Mouse (Mus musculus) E14TG2a.4 (cell line): ENCODE measurements around the gene Casc3.
A peak's percentile ranks its signal among the peaks of the same experiment; 100 is the strongest.

Experiments used
- H3K27me3 ChIP-seq: 2 replicates; pipeline ENCODE4 v1.6.1; 2014; ENCODE audit warnings: low read length, control low read depth; ENCODE audit not compliant: insufficient read depth
- H3K36me3 ChIP-seq: 2 replicates; pipeline ENCODE4 v1.6.1; 2014; ENCODE audit warnings: low read length, control low read depth; ENCODE audit not compliant: insufficient read depth
- H3K4me1 ChIP-seq: replicated peaks from 2 replicates; pipeline ENCODE4 v1.6.1; 2014; ENCODE audit warnings: low read depth, low read length, control low read depth
- H3K4me3 ChIP-seq: replicated peaks from 2 replicates; pipeline ENCODE4 v1.5.1; 2014; ENCODE audit warnings: mild to moderate bottlenecking, low read length
- H3K9me3 ChIP-seq: 2 replicates; pipeline ENCODE4 v1.6.1; 2014; ENCODE audit warnings: low read length, control low read depth
- CTCF ChIP-seq: conservative IDR thresholded peaks from 2 replicates; pipeline ENCODE4 v1.5.1; 2014; ENCODE audit warnings: low read length
- NANOG ChIP-seq: IDR thresholded peaks from 2 replicates; pipeline ENCODE4 v1.6.1; 2014; ENCODE audit warnings: borderline replicate concordance, low read length, mixed read lengths
- POU5F1 ChIP-seq: IDR thresholded peaks from 2 replicates; pipeline ENCODE4 v1.6.1; 2014; ENCODE audit warnings: low read length, borderline replicate concordance

Gene Casc3

GRCm38 (mm10) chr11:98790631-98791205, 14.0 kb upstream of the Casc3 start:
- Histone ChIP-seq H3K4me1 (peaks cover 79% of the 10 kb centered on the region), H3K36me3 (no peaks in the 10 kb centered on the region), H3K27me3 (peaks cover 12% of the 10 kb centered on the region), H3K4me3 (no peak overlapping the region), H3K9me3 (no peaks in the 10 kb centered on the region)
- TF ChIP-seq CTCF (no peak), NANOG (no peak), POU5F1 (no peak)

- H3K36me3 ChIP-seq: no peaks in the 10 kb centered on the region
- peaks cover 19% of the 10 kb centered on the region for H3K27me3 ChIP-seq
- H3K4me3 ChIP-seq: no peak overlapping the region
- TF ChIP-seq CTCF (no peak), POU5F1 (no peak), NANOG (no peak)
- H3K4me1 ChIP-seq: peaks cover 74% of the 10 kb centered on the region
- no peaks in the 10 kb centered on the region for H3K9me3 ChIP-seq
Measured at GRCm38 (mm10) chr11:98791448-98791847, 13.3 kb upstream of the Casc3 start.

GRCm38 (mm10) chr11:98792081-98792480, 12.6 kb upstream of the Casc3 start:
- Histone ChIP-seq H3K4me1 (peaks cover 74% of the 10 kb centered on the region), H3K4me3 (no peak overlapping the region), H3K9me3 (no peaks in the 10 kb centered on the region), H3K27me3 (peaks cover 19% of the 10 kb centered on the region), H3K36me3 (no peaks in the 10 kb centered on the region)
- no peak for TF ChIP-seq CTCF
- TF ChIP-seq POU5F1: no peak
- TF ChIP-seq NANOG: peak; percentile 41; the same call in 1 of the 2 replicates

- H3K4me1 ChIP-seq: peaks cover 63% of the 10 kb centered on the region
- no peak for TF ChIP-seq CTCF
- no peak for TF ChIP-seq NANOG
- no peak for TF ChIP-seq POU5F1
- H3K4me3 ChIP-seq: peak overlapping the region; percentile 91
- peaks cover 20% of the 10 kb centered on the region for H3K36me3 ChIP-seq
- peaks cover 21% of the 10 kb centered on the region for H3K27me3 ChIP-seq
- H3K9me3 ChIP-seq: peaks cover 12% of the 10 kb centered on the region; the same call in 1 of the 2 replicates
Measured at GRCm38 (mm10) chr11:98794469-98795014, 10.2 kb upstream of the Casc3 start.

GRCm38 (mm10) chr11:98795015-98795713, 9.5 kb upstream of the Casc3 start, which contains the start of gene Msl1:
Msl1 (plus strand) TSS chr11:98795516.
- Histone ChIP-seq H3K4me1 (peaks cover 56% of the 10 kb centered on the region), H3K4me3 (peak within 1 kb of the TSS; percentile 91), H3K27me3 (peaks cover 21% of the 10 kb centered on the region), H3K9me3 (peaks cover 16% of the 10 kb centered on the region), H3K36me3 (peaks cover 26% of the 10 kb centered on the region)
- TF ChIP-seq NANOG (no peak), POU5F1 (no peak), CTCF (no peak)

- Histone ChIP-seq H3K4me3 (peak overlapping the region; percentile 91), H3K36me3 (peaks cover 34% of the 10 kb centered on the region), H3K4me1 (peaks cover 49% of the 10 kb centered on the region), H3K9me3 (peaks cover 23% of the 10 kb centered on the region), H3K27me3 (peaks cover 21% of the 10 kb centered on the region)
- TF ChIP-seq CTCF: no peak
- TF ChIP-seq NANOG: no peak
- no peak for TF ChIP-seq POU5F1
Measured at GRCm38 (mm10) chr11:98795714-98796514, 8.8 kb upstream of the Casc3 start.

- H3K9me3 ChIP-seq: peaks cover 31% of the 10 kb centered on the region
- peaks cover 41% of the 10 kb centered on the region for H3K4me1 ChIP-seq
- H3K36me3 ChIP-seq: peaks cover 41% of the 10 kb centered on the region
- peaks cover 21% of the 10 kb centered on the region for H3K27me3 ChIP-seq
- peak overlapping the region; percentile 91 for H3K4me3 ChIP-seq
- TF ChIP-seq NANOG (no peak), CTCF (no peak), POU5F1 (no peak)
Measured at GRCm38 (mm10) chr11:98796515-98797216, 8.0 kb upstream of the Casc3 start.
